Mouse (Mus musculus) intestine, embryonic 16.5 days (tissue): Measurements from ENCODE around the gene AI467606. TPM values are rescaled to one million over a fixed set of nuclear protein-coding genes. Genes with fewer than 3 reads are reported as not detected.

Source experiments
- microRNA-seq: library from miRNA; unstranded; fragments of <30 nt; microRNA quantifications from one replicate; pipeline ENCODE4, GENCODE M21; 2016
- polyA plus RNA-seq: library from polyadenylated mRNA; unstranded; fragments of >200 nt; fragmentation: Nextera tagmentation; extraction: Ambion mirVana; gene quantifications from 2 replicates; pipeline ENCODE4 v1.2.1, GENCODE M21; 2015

AI467606 gene
- polyA plus RNA-seq, 1 experiment from 2014 or later = 7.7 TPM

Small RNA genes within 50 kb of the gene (microRNA-seq; reads per million reads assigned to microRNA genes)
- not detected for gene Gm44343

Other genes starting within 250 kb of the AI467606 start
- gene Doc2a, start 243.9 kb upstream of the AI467606 start, polyA plus RNA-seq = 0.37 and 0.62 TPM in 2 replicates
- 18.3 and 24.8 TPM in 2 replicates for gene Hirip3, start 229.4 kb upstream of the AI467606 start, polyA plus RNA-seq
- 62.3 and 64.0 TPM in 2 replicates for gene Ino80e, start 229.0 kb upstream of the AI467606 start, polyA plus RNA-seq
- gene Taok2, start 206.7 kb upstream of the AI467606 start, polyA plus RNA-seq = 27.6 and 28.6 TPM in 2 replicates
- 34.1 and 35.4 TPM in 2 replicates for gene Tmem219, start 168.4 kb upstream of the AI467606 start, polyA plus RNA-seq
- gene Kctd13, start 162.5 kb upstream of the AI467606 start, polyA plus RNA-seq = 10.9 and 11.2 TPM in 2 replicates
- 0.31 and 0.56 TPM in 2 replicates for gene Asphd1, start 141.8 kb upstream of the AI467606 start, polyA plus RNA-seq
- gene Sez6l2, start 140.8 kb upstream of the AI467606 start, polyA plus RNA-seq = 1.5 and 1.7 TPM in 2 replicates
- gene Cdipt, start 115.4 kb upstream of the AI467606 start, polyA plus RNA-seq = 167 TPM in 2 replicates
- 1.3 and 1.6 TPM in 2 replicates for gene Cdiptos, start 115.3 kb upstream of the AI467606 start, polyA plus RNA-seq
- 73.7 and 84.9 TPM in 2 replicates for gene Mvp, start 76.7 kb upstream of the AI467606 start, polyA plus RNA-seq
- gene Pagr1b, start 74.9 kb upstream of the AI467606 start, polyA plus RNA-seq = 0.78 and 2.5 TPM in 2 replicates
- gene Pagr1a, start 74.0 kb upstream of the AI467606 start, polyA plus RNA-seq = 69.8 and 82.7 TPM in 2 replicates
- 21.9 and 23.5 TPM in 2 replicates for gene Gm42742, start 70.3 kb upstream of the AI467606 start, polyA plus RNA-seq
- gene Prrt2, start 70.1 kb upstream of the AI467606 start, polyA plus RNA-seq = 2.9 and 3.8 TPM in 2 replicates
- 35.7 and 42.1 TPM in 2 replicates for gene Maz, start 64.3 kb upstream of the AI467606 start, polyA plus RNA-seq
- gene Kif22, start 48.9 kb upstream of the AI467606 start, polyA plus RNA-seq = 87.5 and 100 TPM in 2 replicates
- gene Zg16, start 4.0 kb upstream of the AI467606 start, polyA plus RNA-seq = 37.2 and 69.9 TPM in 2 replicates
- gene Qprt, start 30.9 kb downstream of the AI467606 start, polyA plus RNA-seq = 4.9 and 6.8 TPM in 2 replicates
- 0.26 and 0.42 TPM in 2 replicates for gene Spn, start 46.5 kb downstream of the AI467606 start, polyA plus RNA-seq
- gene Cd2bp2, start 104.7 kb downstream of the AI467606 start, polyA plus RNA-seq = 42.2 and 43.3 TPM in 2 replicates
- 15.5 and 18.4 TPM in 2 replicates for gene Tbc1d10b, start 117.1 kb downstream of the AI467606 start, polyA plus RNA-seq
- 20.3 and 21.0 TPM in 2 replicates for gene Mylpf, start 117.5 kb downstream of the AI467606 start, polyA plus RNA-seq
- gene Zfp553, start 141.7 kb downstream of the AI467606 start, polyA plus RNA-seq = 21.6 and 23.6 TPM in 2 replicates
- gene Sept1, start 141.8 kb downstream of the AI467606 start, polyA plus RNA-seq = 15.4 and 16.3 TPM in 2 replicates
- gene Zfp771, start 152.9 kb downstream of the AI467606 start, polyA plus RNA-seq = 34.2 and 37.8 TPM in 2 replicates
- gene Dctpp1, start 169.3 kb downstream of the AI467606 start, polyA plus RNA-seq = 176 and 195 TPM in 2 replicates
- gene Sephs2, start 182.7 kb downstream of the AI467606 start, polyA plus RNA-seq = 187 and 224 TPM in 2 replicates
- 2.4 and 2.8 TPM in 2 replicates for gene Itgal, start 204.9 kb downstream of the AI467606 start, polyA plus RNA-seq